Mouse (Mus musculus): ENCODE results near the gene Lamtor1. TPM values are rescaled to one million over a fixed set of nuclear protein-coding genes. Genes with fewer than 3 reads are reported as not detected.

Lamtor1 gene
- total and polyA plus RNA-seq, 3 experiments, result 68.6 to 107 (median 86.2) TPM

- Histone ChIP-seq H3K4me1 (ENCODE audit: control insufficient read depth in 1 of 2, insufficient read depth in 2 of 2) (peaks cover 0 to 5% of the 10 kb centered on the region in 2 experiments; a peak in 3 of 4 replicates), H3K4me3 (replicated peaks in 1 of 3; ENCODE audit: low read depth in 2 of 3, low read length in 2 of 3, poor library complexity in 1 of 3) (no peak overlapping the region), H3K9ac (ENCODE audit: insufficient read depth, low read depth) (no peak overlapping the region), H3K36me3 (replicated peaks in 1 of 2; ENCODE audit: control insufficient read depth in 1 of 2, insufficient read depth in 1 of 2, low read length in 1 of 2) (no peaks in the 10 kb centered on the region), H3K27me3 (replicated peaks) (no peaks in the 10 kb centered on the region), H3K4me2 (ENCODE audit: insufficient read depth, low read depth, poor library complexity, severe bottlenecking) (no peak overlapping the region), H3K79me2 (replicated peaks; ENCODE audit: control insufficient read depth, extremely low read depth, insufficient read depth, poor library complexity, severe bottlenecking) (no peaks in the 10 kb centered on the region), H3K9me3 (replicated peaks; ENCODE audit: low read length) (peaks cover 3% of the 10 kb centered on the region), H3K27ac (ENCODE audit: insufficient read depth, low read depth) (no peak overlapping the region)
- dilution Hi-C loops (cut with MboI; ENCODE audit: extremely low pct_ligation_motif_present, extremely low pct_unique_long_range_greater_than_20kb, low sequenced_read_pairs) (no loop called here), in situ Hi-C loops (cut with MboI; ENCODE audit: low pct_ligation_motif_present, low pct_unique_long_range_greater_than_20kb, low sequenced_read_pairs) (no loop called here)
- TF ChIP-seq JUND (conservative IDR thresholded peaks at IDR 0.05; ENCODE audit: low read depth, low read length), result no peak
- TF ChIP-seq POLR2AphosphoS2 (IDR thresholded peaks at IDR 0.05; ENCODE audit: low read depth, low read length), result no peak
- no peak for TF ChIP-seq HCFC1 (IDR thresholded peaks at IDR 0.05; ENCODE audit: low read depth, low read length)
- no peak for TF ChIP-seq PAX5 (IDR thresholded peaks at IDR 0.05; ENCODE audit: low read length)
- TF ChIP-seq ZKSCAN1 (IDR thresholded peaks at IDR 0.05; ENCODE audit: borderline replicate concordance, low read depth, low read length), result no peak
- no peak for TF ChIP-seq NRF1 (IDR thresholded peaks at IDR 0.05; ENCODE audit: low read depth, low read length)
- TF ChIP-seq ELF1 (IDR thresholded peaks at IDR 0.05; ENCODE audit: low read depth, low read length), result no peak
- no peak for TF ChIP-seq MEF2A (IDR thresholded peaks at IDR 0.05; ENCODE audit: borderline replicate concordance, low read depth, low read length)
- no peak for TF ChIP-seq ZC3H11A (IDR thresholded peaks at IDR 0.05; ENCODE audit: low read depth, low read length)
- TF ChIP-seq RCOR1 (conservative IDR thresholded peaks at IDR 0.05; ENCODE audit: low read depth, low read length), result no peak
- TF ChIP-seq KAT2A (IDR thresholded peaks at IDR 0.05; ENCODE audit: insufficient replicate concordance, low read length), result no peak
- DNase-seq (ENCODE audit: extremely low read depth), result no peak
Measured at GRCm38 (mm10) chr7:101866491-101867265, 39.0 kb upstream of the Lamtor1 start.

- dilution Hi-C loops (cut with MboI; ENCODE audit: extremely low pct_ligation_motif_present, extremely low pct_unique_long_range_greater_than_20kb, low sequenced_read_pairs), result no loop called here
- H3K36me3 ChIP-seq (replicated peaks in 1 of 2; ENCODE audit: control insufficient read depth in 1 of 2, insufficient read depth in 1 of 2, low read length in 1 of 2), result no peaks in the 10 kb centered on the region
- H3K79me2 ChIP-seq (replicated peaks; ENCODE audit: control insufficient read depth, extremely low read depth, insufficient read depth, poor library complexity, severe bottlenecking), result no peaks in the 10 kb centered on the region
- H3K27me3 ChIP-seq (replicated peaks), result no peaks in the 10 kb centered on the region
- no peak overlapping the region for H3K4me2 ChIP-seq (ENCODE audit: insufficient read depth, low read depth, poor library complexity, severe bottlenecking)
- H3K27ac ChIP-seq (ENCODE audit: insufficient read depth, low read depth), result no peak overlapping the region
- TF ChIP-seq MAX (IDR thresholded peaks at IDR 0.05; ENCODE audit: low read length), result no peak
- no peak for TF ChIP-seq PAX5 (IDR thresholded peaks at IDR 0.05; ENCODE audit: low read length)
- no peak for TF ChIP-seq GABPA (IDR thresholded peaks at IDR 0.05; ENCODE audit: insufficient replicate concordance, low read depth, low read length)
- no peak for TF ChIP-seq TBP (conservative IDR thresholded peaks at IDR 0.05; ENCODE audit: low read depth, low read length)
- TF ChIP-seq CHD1 (IDR thresholded peaks at IDR 0.05; ENCODE audit: low read depth, low read length), result no peak
- TF ChIP-seq BHLHE40 (IDR thresholded peaks at IDR 0.05; ENCODE audit: low read depth, low read length), result no peak
- no peak for TF ChIP-seq JUND (conservative IDR thresholded peaks at IDR 0.05; ENCODE audit: low read depth, low read length)
- no peak for TF ChIP-seq MXI1 (IDR thresholded peaks at IDR 0.05; ENCODE audit: low read depth, low read length)
- TF ChIP-seq USF2 (conservative IDR thresholded peaks at IDR 0.05; ENCODE audit: low read depth, low read length), result no peak
- no peak for TF ChIP-seq USF1 (IDR thresholded peaks at IDR 0.05; ENCODE audit: low read depth, low read length)
- no peak for TF ChIP-seq HCFC1 (IDR thresholded peaks at IDR 0.05; ENCODE audit: low read depth, low read length)
- no peak for TF ChIP-seq MAFK (IDR thresholded peaks at IDR 0.05; ENCODE audit: insufficient replicate concordance, low read length)
- no peak for TF ChIP-seq POLR2A (IDR thresholded peaks at IDR 0.05; ENCODE audit: low read depth, low read length)
- TF ChIP-seq MYC (IDR thresholded peaks at IDR 0.05; ENCODE audit: low read depth, low read length), result no peak
- no peak for TF ChIP-seq ZKSCAN1 (IDR thresholded peaks at IDR 0.05; ENCODE audit: borderline replicate concordance, low read depth, low read length)
- TF ChIP-seq ZC3H11A (IDR thresholded peaks at IDR 0.05; ENCODE audit: low read depth, low read length), result no peak
- TF ChIP-seq ZNF384 (IDR thresholded peaks at IDR 0.05; ENCODE audit: low read depth, low read length), result no peak
- no peak for TF ChIP-seq MEF2A (IDR thresholded peaks at IDR 0.05; ENCODE audit: borderline replicate concordance, low read depth, low read length)
- H3K4me1 ChIP-seq (ENCODE audit: control insufficient read depth in 1 of 2, insufficient read depth in 2 of 2), result peaks cover 0 to 5% of the 10 kb centered on the region in 2 experiments; a peak in 3 of 4 replicates
- peaks cover 3% of the 10 kb centered on the region for H3K9me3 ChIP-seq (replicated peaks; ENCODE audit: low read length)
- DNase-seq (ENCODE audit: extremely low read depth), result no peak
- H3K4me3 ChIP-seq (replicated peaks in 1 of 3; ENCODE audit: low read depth in 2 of 3, low read length in 2 of 3, poor library complexity in 1 of 3), result no peak overlapping the region
- H3K9ac ChIP-seq (ENCODE audit: insufficient read depth, low read depth), result no peak overlapping the region
- in situ Hi-C loops (cut with MboI; ENCODE audit: low pct_ligation_motif_present, low pct_unique_long_range_greater_than_20kb, low sequenced_read_pairs), result no loop called here
Measured at GRCm38 (mm10) chr7:101867482-101867881, 38.2 kb upstream of the Lamtor1 start.

All from CH12.LX (cell line).